Mouse (Mus musculus) brain, embryonic 18.5 days (tissue): ENCODE measurements around the gene Btbd11.

ENCODE experiments used
- DNase-seq: peaks from one replicate; pipeline ENCODE4 v3.0.0-alpha.2; 2012; ENCODE audit warnings: low read depth, low spot score

Btbd11 gene

GRCm38 (mm10) chr10:85386605-85387218 lies at the start of gene Btbd11:
TSS of gene Btbd11 (plus strand) at chr10:85386814.
- DNase-seq, result peak; percentile 85

DNA sequence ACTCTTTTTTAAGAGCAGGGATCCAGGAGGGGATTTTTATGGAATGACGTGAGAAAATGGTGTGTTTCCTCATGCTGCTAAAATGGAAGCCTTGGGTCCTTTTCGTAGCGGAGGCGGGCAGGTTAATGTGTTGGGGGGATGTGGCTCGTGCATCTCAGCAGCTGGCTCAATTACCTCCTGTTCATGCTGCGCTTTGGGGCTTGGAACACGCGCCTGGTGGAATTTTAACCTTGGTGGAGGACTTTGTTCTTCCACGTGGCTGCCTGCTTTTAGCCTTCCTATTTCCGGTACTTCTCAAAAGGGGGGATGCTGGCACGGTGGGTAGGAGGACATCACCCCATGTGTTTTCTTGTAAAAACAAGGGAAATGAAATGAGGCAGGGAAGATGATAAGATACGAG lies 47.9 kb upstream of the Btbd11 start:
- DNase-seq, result no peak

DNA sequence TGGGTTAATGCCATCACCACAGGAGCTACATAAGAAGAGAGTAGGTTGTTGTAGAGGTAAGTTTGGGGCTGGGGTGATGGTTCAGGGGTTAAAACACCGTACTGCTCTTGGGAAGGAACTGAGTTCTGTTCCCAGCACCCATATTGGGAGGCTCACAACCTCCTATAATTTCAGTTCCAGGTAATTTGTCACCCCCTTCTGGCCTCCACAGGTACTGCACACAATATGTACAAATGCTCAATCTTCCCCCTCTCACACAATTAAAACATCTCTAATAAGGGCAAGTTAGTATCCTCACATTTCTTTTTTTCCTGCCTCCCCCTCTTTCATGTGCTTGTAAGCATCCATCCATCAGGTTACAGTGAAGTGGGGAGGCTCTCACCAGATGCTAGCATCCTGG lies 44.7 kb upstream of the Btbd11 start:
- no peak for DNase-seq

DNA sequence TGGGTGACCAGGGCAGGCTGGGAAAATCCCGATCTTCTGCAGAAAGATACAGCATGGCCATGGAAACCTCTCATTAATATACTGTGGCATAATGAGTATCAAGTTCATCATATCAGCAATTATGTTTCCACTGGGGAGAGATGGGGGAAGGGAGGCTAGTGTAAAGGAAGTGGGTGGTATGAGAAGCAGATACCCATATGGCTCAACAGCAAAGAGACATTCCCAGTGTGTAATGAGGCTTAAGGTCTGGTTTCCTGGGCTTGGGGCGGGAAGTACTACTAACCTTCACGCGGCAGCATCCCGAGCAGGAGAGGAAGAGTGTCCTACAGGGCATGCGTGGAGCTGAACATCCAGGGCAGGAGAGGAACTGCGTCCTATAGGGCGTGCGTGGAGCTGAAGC lies 39.4 kb upstream of the Btbd11 start:
- DNase-seq, result no peak

DNA sequence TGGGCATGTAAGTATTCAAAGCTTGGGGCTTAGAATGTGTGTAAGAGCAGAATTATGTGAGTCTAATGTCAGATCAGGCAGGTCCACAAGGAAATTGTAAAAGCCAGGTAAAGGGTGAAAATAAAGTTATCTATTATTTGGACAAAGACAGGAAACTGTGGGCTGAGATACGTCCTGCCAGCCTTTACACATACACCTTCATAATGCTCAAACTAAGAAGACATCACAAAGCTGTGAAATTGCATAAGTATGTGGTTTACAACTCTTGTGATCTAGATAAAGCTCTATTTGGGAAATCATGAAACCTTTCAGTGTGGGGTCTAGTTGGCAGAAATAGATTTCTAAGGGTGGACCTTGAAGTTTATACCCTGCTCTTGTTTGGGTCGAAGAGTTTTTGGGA lies 34.1 kb upstream of the Btbd11 start:
- DNase-seq, result no peak

GRCm38 (mm10) chr10:85354270-85354669 lies 32.3 kb upstream of the Btbd11 start:
- no peak for DNase-seq

GRCm38 (mm10) chr10:85359501-85360066 lies 27.0 kb upstream of the Btbd11 start:
- DNase-seq, result no peak

DNA sequence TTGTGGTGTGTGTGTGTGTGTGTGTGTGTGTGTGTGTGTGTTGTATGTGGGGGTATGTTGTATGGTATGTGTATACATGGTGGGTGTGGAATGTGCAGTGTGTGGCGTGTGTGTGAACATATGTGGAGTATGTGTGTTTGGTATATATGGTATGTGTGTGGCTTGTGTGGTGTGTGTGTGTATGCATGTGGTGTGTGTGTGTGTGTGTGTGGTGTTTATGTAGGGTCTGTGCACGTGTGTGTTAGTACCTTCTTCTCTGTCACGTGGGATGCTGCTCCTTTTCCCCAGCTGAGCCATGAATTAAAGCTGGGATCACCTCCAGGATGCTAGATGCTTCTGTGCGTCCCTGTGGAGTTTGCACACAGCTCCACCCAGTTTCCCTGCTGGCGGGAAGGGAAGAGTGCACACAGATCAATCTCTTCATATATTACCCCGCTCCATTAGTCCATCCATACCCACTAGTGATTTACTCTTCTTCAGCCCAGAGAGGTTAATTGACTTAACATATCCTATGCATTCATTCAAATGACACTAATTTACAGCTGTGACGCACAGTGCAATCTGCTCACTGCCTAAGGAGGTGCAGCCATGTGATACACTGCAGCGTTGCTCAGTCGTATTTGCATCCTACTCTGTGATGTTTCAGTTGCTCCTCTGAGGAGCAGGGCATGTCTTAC lies 23.7 kb upstream of the Btbd11 start:
- no peak for DNase-seq

GRCm38 (mm10) chr10:85366876-85367275 lies 19.7 kb upstream of the Btbd11 start:
- no peak for DNase-seq

- no peak for DNase-seq
Measured at GRCm38 (mm10) chr10:85371309-85371708, 15.3 kb upstream of the Btbd11 start.

DNA sequence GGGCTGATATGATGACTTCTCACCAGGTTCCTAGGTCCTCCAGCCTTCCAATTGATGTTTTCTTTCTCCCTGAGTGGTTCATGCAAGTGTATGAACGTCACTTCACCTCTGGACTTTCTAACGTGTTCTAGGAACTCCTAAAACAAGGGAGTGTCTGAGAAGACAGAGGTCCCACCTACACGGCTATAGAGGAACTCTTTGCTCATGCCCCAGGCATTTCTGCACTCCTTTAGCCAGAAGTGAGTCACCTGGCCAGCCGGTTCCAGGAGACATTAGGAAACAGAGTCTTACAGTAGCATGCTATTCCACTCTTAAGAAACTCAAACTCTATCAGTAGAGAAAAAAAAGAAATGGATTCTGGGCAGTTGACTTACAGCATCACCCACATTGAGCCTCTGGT lies 14.5 kb upstream of the Btbd11 start:
- no peak for DNase-seq

DNA sequence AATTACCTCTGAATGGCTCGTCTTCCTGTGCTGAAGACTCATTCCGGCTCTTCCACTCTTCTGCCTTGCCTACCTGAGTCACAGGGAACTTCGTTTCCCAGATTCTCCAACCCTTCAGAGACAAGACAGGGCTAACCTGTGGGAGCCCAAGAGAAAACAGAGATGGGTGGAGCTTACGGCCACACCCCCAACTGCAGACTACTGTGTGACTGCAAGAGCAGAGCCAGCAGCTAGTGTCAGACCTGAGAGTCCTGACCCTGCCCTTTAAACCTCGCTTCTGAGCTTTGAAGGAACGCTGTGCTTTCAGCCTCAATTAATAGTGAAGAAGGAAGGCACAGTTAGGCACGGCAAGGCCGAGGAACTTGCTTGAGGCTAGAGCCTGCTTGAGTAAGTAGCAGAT lies 7.6 kb upstream of the Btbd11 start:
- DNase-seq, result no peak

GRCm38 (mm10) chr10:85382981-85383380 lies 3.6 kb upstream of the Btbd11 start:
- no peak for DNase-seq

GRCm38 (mm10) chr10:85387219-85388070 lies 831 bp downstream of the Btbd11 start:
- no peak for DNase-seq

GRCm38 (mm10) chr10:85388071-85388750 lies 1.6 kb downstream of the Btbd11 start:
- no peak for DNase-seq

- no peak for DNase-seq
Measured at GRCm38 (mm10) chr10:85388751-85389115, 2.1 kb downstream of the Btbd11 start.

DNA sequence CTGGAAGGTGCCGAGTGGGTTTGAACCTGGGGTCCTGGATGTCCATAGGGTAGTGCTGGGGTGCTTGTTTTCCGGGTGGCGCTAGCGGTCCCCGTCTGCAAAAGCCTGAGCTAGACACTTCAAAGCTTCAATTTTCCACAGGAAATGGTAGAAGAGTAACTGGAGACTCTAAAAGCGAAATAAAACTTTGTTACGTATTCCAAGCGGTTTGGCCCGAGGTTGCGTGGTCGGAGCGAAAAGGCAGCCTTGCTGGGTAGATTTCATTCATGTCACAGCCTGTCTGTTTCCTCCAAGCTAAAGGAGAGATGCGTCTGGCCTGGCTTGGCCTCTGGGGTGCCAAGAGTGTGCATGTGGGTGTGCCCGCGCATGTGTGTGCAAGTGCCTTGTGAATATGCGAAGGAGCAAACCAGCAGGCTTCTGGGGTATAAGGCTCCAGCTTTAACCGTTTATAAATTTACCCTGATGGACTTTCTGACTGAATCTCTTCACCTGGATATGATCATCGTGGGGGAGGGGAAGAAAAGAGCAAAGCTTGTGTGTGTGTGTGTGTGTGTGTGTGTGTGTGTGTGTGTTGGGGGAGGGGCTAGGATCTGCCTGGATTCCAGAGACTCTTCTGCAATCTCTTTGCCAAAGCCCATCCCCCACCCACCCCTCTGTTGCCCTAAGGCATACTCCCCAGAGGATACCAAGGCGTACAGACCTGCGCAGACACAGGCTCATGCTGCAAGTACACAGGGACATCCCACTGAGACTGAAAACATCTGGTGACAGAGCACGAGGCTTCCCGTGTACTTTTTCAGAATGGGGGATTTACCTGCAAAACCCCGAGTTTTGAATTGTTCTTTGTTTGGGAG lies 2.9 kb downstream of the Btbd11 start:
- DNase-seq, result no peak

GRCm38 (mm10) chr10:85393016-85393415 lies 6.4 kb downstream of the Btbd11 start:
- no peak for DNase-seq

DNA sequence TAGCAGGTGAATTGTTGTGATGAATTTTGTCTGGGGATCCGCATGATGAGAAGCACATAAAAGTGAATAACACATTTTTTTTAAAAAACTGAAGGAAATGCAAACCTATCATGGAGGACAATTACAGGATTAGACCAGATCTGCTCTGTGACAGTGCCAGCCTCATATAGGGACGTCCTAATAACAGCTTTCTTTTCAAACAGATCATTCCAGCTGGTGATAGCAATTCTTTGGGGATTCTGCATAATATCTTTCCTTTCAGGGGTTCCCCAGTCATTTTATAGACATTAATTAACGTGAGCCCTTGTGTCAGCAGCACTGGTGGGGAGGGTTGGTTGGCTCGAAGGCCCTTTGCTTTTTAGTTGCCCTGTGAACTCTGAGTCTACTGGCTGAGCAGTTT lies 7.9 kb downstream of the Btbd11 start:
- DNase-seq, result no peak

DNA sequence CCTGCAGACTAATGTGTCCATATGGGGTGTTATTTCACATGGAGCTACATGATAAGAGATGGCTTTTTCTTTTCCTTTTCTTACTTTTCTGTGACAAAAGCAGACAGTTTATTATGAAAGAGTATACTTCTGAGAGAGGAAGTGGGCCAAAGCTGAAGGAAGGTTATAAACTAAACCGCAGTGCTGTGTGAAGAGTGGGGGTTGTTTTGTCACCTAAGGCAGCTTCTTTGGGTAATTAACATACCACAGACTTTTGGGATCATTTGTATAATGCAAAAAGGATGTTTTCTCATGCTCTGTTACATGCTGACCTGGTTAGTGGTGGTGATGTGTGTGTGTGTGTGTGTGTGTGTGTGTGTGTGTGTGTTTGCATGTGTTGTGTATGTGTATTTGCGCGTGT lies 24.5 kb downstream of the Btbd11 start:
- DNase-seq, result no peak
